Mouse (Mus musculus) kidney, embryonic 16.5 days (tissue): ENCODE measurements at regions not wholly inside any gene's neighbourhood (a gene's known extent, or its start where the extent isn't known, plus 50 kb on each side); places are given as distances from the start of the nearest gene placed in this dataset.

Experiments used
- ATAC-seq: fragments of 200-750 bp; cut with Nextera tagmentation; 2 replicates; pipeline ENCODE4 v1.8.0; 2017; ENCODE audit warnings: moderate TSS enrichment; ENCODE audit not compliant: low FRiP score, low TSS enrichment
- H3K27ac ChIP-seq: fragments of 300-500 bp; sonication (generic); 2 replicates; pipeline ENCODE4 v1.5.1; 2014; ENCODE audit warnings: low read length
- H3K27me3 ChIP-seq: fragments of 300-500 bp; sonication (generic); 2 replicates; pipeline ENCODE4 v1.6.1; 2014; ENCODE audit warnings: low read length, control low read depth, mixed read lengths; ENCODE audit not compliant: insufficient read depth
- H3K36me3 ChIP-seq: fragments of 300-500 bp; sonication (generic); 2 replicates; pipeline ENCODE4 v1.6.1; 2014; ENCODE audit warnings: low read length, control low read depth, mixed read lengths; ENCODE audit not compliant: insufficient read depth
- H3K4me1 ChIP-seq: fragments of 300-500 bp; sonication (generic); 2 replicates; pipeline ENCODE4 v1.6.1; 2014; ENCODE audit warnings: low read length, control low read depth, mixed read lengths; ENCODE audit not compliant: insufficient read depth
- H3K4me2 ChIP-seq: fragments of 300-500 bp; sonication (generic); replicated peaks from 2 replicates; pipeline ENCODE4 v1.6.1; 2014; ENCODE audit warnings: low read depth, low read length
- H3K4me3 ChIP-seq: fragments of 300-500 bp; sonication (generic); 2 replicates; pipeline ENCODE4 v1.5.1; 2014; ENCODE audit warnings: mild to moderate bottlenecking, low read length
- H3K9ac ChIP-seq: fragments of 300-500 bp; sonication (generic); replicated peaks from 2 replicates; pipeline ENCODE4 v1.6.1; 2014; ENCODE audit warnings: low read length
- H3K9me3 ChIP-seq: fragments of 300-500 bp; sonication (generic); 2 replicates; pipeline ENCODE4 v1.6.1; 2016; ENCODE audit warnings: low read length, control low read depth
- WGBS: fragments of 180-500 bp; shearing (Covaris S2); extraction: QIAGEN DNeasy Blood & Tissue Kit; methylation state at CpG from one replicate; pipeline ENCODE4 v1.1.7; 2014; 5-methylcytosine and 5-hydroxymethylcytosine counted together

- Histone ChIP-seq H3K36me3 (no peaks in the 10 kb centered on the region), H3K9ac (no peak overlapping the region), H3K4me1 (no peaks in the 10 kb centered on the region), H3K9me3 (no peaks in the 10 kb centered on the region), H3K4me3 (no peak overlapping the region), H3K27ac (no peak overlapping the region), H3K4me2 (no peak overlapping the region), H3K27me3 (no peaks in the 10 kb centered on the region)
- 62% methylated on average over 2 of the region's 2 CpGs for WGBS
- no peak for ATAC-seq
Observed at GRCm38 (mm10) chr16:71197523-71197922, 883.8 kb downstream of the Gbe1 start.

- WGBS: 56% methylated on average over 7 of the region's 7 CpGs
- no peaks in the 10 kb centered on the region for H3K4me1 ChIP-seq
- H3K27ac ChIP-seq: no peak overlapping the region
Observed at GRCm38 (mm10) chr16:71208806-71209205, 895.1 kb downstream of the Gbe1 start.

DNA sequence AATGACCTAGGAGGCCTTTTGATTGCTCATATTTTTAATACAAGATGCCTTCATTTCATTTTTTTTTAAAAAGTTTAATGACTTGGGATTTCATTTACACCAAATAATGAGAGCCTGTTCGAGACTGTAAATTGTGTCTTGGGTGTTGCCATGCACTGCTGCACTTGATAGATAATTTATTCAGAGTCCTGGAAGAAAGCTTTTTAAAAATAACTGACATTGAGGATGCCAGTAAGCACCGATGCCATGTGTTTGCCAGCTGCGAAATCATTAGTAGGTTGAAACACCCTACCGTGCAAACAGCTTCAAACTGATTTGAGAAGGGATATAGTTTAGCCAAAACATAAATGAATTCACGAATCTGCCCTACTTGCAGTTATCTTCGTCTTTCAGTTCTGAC, 910.7 kb downstream of the Gbe1 start:
- Histone ChIP-seq H3K4me2 (no peak overlapping the region), H3K27ac (no peak overlapping the region), H3K36me3 (no peaks in the 10 kb centered on the region), H3K9me3 (no peaks in the 10 kb centered on the region), H3K4me1 (no peaks in the 10 kb centered on the region), H3K27me3 (no peaks in the 10 kb centered on the region), H3K9ac (no peak overlapping the region), H3K4me3 (no peak overlapping the region)
- 64% methylated on average over 6 of the region's 6 CpGs for WGBS
- no peak for ATAC-seq

More at GRCm38 (mm10) chr16:71208806-71209205, 895.1 kb downstream of the Gbe1 start:
- H3K9me3 ChIP-seq: no peaks in the 10 kb centered on the region
- no peaks in the 10 kb centered on the region for H3K36me3 ChIP-seq
- ATAC-seq: no peak
- no peak overlapping the region for H3K4me3 ChIP-seq
- H3K9ac ChIP-seq: no peak overlapping the region
- no peak overlapping the region for H3K4me2 ChIP-seq
- H3K27me3 ChIP-seq: no peaks in the 10 kb centered on the region

DNA sequence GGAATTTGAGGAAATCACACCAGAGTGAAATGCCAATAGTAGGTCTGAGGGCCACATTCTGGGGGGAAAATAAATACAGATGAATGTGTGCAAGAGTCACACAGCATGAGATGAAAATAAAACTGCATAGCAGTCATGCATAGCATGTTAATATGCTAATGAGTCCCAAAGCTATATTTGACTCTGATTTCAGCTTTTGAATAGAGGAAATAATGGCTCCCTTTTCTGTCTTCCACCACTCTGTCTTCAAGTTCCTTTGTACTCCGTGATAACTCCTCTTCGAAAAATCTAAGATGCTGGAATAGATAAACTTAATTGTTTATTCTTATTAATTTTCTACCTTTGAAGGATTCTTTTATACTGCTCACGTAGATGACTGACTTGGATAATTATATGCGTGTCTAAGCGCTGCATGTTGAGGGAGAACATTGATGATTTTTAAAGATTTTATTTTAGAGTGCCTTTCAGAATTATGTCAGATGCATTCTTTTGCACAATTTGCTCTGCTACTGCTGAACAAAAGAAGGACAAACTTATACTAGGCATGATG, 916.4 kb downstream of the Gbe1 start:
- Histone ChIP-seq H3K9ac (no peak overlapping the region), H3K27me3 (no peaks in the 10 kb centered on the region), H3K9me3 (no peaks in the 10 kb centered on the region), H3K4me3 (no peak overlapping the region), H3K36me3 (no peaks in the 10 kb centered on the region), H3K27ac (no peak overlapping the region), H3K4me1 (no peaks in the 10 kb centered on the region), H3K4me2 (no peak overlapping the region)
- 86% methylated on average over 5 of the region's 5 CpGs for WGBS
- ATAC-seq: no peak

DNA sequence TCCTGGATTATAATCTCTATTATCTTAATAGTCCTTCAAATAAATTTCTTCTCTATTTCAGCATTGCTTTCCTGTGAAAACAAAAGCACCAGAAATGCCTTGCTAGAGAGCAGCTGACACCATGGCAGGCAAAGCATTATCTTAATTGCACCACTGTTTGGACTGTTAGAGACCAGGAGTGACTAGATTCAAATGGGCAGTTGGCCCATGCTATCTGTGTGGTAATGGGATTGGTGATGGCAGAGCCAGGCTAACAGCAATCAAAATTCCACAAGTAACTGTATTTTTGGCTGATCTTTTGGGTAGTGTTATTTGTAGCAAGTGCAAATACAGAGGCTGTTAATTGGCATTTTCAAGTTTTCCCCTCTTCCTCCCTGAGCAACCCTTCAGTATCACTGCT, 929.3 kb downstream of the Gbe1 start:
- no peaks in the 10 kb centered on the region for H3K4me1 ChIP-seq
- H3K9ac ChIP-seq: no peak overlapping the region
- no peaks in the 10 kb centered on the region for H3K36me3 ChIP-seq
- no peak overlapping the region for H3K27ac ChIP-seq
- ATAC-seq: no peak
- no peaks in the 10 kb centered on the region for H3K9me3 ChIP-seq
- H3K27me3 ChIP-seq: no peaks in the 10 kb centered on the region
- H3K4me2 ChIP-seq: no peak overlapping the region
- H3K4me3 ChIP-seq: no peak overlapping the region

- no peak overlapping the region for H3K4me2 ChIP-seq
- no peaks in the 10 kb centered on the region for H3K9me3 ChIP-seq
- WGBS: 79% methylated on average over 4 of the region's 4 CpGs
- no peaks in the 10 kb centered on the region for H3K27me3 ChIP-seq
- no peak overlapping the region for H3K9ac ChIP-seq
- no peak overlapping the region for H3K4me3 ChIP-seq
- no peak overlapping the region for H3K27ac ChIP-seq
- ATAC-seq: no peak
- no peaks in the 10 kb centered on the region for H3K36me3 ChIP-seq
- no peaks in the 10 kb centered on the region for H3K4me1 ChIP-seq
Observed at GRCm38 (mm10) chr16:71243480-71243879, 929.7 kb downstream of the Gbe1 start.

DNA sequence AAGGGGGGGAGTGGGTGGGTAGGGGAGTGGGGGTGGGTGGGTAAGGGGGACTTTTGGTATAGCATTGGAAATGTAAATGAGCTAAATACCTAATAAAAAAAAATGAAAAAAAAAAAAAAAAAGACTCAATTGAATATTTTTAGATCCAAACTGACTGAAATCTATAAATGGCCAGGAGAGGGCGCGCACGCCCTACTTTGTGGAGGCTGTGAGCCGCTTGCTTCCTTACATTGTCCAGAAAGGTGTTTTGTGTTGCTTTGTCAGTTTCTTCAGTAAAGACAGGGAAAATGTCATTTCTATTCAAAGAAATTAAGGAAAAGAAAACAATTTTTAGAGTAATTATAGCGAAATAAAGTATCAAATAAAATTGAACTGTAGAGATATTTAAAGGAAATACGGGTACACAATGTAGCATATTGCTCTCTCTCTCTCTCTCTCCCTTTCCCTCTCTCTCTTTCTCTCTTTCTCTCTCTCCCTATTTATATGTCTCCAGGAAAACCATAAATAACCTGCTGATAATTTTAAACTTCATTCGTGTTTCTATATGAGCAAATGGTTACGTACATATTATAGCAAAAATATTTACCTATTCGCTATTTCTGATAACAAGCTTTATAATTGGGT, 933.9 kb downstream of the Gbe1 start:
- Histone ChIP-seq H3K27me3 (no peaks in the 10 kb centered on the region), H3K36me3 (no peaks in the 10 kb centered on the region)
- 35% methylated on average over 9 of the region's 9 CpGs for WGBS

DNA sequence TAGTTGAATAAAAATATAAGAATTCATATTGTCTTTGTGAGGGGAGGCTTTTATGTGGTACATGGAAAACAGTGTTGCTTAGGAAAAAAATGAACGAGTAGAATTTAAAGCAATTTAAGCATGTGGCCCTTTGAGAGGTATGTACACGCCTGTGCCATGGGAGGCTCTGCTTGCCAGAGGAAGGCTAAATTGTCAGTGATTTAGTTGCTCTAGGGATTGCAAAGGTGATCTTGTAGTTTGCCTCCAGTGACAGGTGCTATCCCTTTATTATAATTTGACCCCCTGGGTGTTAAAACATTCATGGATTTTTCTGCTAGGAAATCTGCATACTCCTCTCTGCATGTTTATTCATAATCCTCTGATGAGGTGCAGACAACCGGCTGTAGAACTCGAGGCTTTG, 942.0 kb downstream of the Gbe1 start:
- Histone ChIP-seq H3K4me2 (no peak overlapping the region), H3K9ac (no peak overlapping the region), H3K27ac (no peak overlapping the region), H3K27me3 (no peaks in the 10 kb centered on the region), H3K9me3 (no peaks in the 10 kb centered on the region), H3K4me1 (no peaks in the 10 kb centered on the region), H3K36me3 (no peaks in the 10 kb centered on the region), H3K4me3 (no peak overlapping the region)
- ATAC-seq: no peak
- 77% methylated on average over 4 of the region's 4 CpGs for WGBS

More for the DNA sequence above, 933.9 kb downstream of the Gbe1 start:
- no peak overlapping the region for H3K27ac ChIP-seq
- H3K4me1 ChIP-seq: no peaks in the 10 kb centered on the region
- H3K9me3 ChIP-seq: no peaks in the 10 kb centered on the region
- no peak overlapping the region for H3K4me2 ChIP-seq
- ATAC-seq: peak; percentile 67; the same call in 1 of the 2 replicates
- H3K9ac ChIP-seq: no peak overlapping the region
- no peak overlapping the region for H3K4me3 ChIP-seq

DNA sequence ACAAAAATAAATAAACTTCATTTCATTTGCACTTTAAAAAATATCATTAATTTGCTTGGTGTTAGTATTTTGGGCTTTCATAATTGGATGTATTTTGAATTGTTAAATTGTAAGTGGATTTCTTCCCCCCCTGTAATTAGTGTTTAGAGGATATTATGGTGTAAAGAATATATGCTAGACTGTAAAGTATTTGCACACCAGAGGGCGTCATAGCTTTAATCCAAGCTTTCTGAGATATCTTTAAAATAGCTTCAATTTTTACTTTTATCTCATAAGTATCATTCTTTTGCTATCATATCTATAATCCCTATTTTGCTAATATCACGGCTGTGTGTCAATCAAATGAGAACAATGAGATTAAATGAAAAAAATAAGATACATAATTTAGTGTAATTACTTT, 942.4 kb downstream of the Gbe1 start:
- Histone ChIP-seq H3K36me3 (no peaks in the 10 kb centered on the region), H3K4me2 (no peak overlapping the region), H3K9me3 (no peaks in the 10 kb centered on the region), H3K27ac (no peak overlapping the region), H3K27me3 (no peaks in the 10 kb centered on the region), H3K9ac (no peak overlapping the region), H3K4me1 (no peaks in the 10 kb centered on the region), H3K4me3 (no peak overlapping the region)
- 73% methylated on average over 2 of the region's 2 CpGs for WGBS
- no peak for ATAC-seq

DNA sequence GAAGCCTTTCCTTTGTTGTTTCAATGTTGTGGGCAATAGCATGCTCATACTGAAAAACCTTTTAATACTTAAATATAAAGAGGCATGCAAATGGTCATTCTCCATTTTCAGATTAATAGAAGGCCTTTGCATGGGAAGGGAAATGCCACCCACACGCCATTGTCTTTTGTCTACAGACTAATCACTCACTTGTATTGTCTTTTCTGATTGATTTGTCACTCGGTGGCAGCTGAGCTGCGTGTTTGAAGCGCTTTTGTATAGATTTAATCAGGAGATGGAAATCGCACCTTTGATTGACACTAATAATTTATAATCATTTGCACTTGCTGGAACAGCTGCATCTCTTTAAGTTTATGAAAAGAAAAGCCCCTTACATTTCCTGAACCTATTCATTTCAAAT, 953.4 kb downstream of the Gbe1 start:
- Histone ChIP-seq H3K9me3 (no peaks in the 10 kb centered on the region), H3K4me2 (no peak overlapping the region), H3K27me3 (no peaks in the 10 kb centered on the region), H3K9ac (no peak overlapping the region), H3K27ac (no peak overlapping the region), H3K4me3 (no peak overlapping the region), H3K36me3 (no peaks in the 10 kb centered on the region), H3K4me1 (no peaks in the 10 kb centered on the region)
- WGBS: 75% methylated on average over 5 of the region's 5 CpGs
- no peak for ATAC-seq
